Mouse (Mus musculus) erythroblast, embryonic 14.5 days (primary cell): Measurements from ENCODE around the gene Lhfpl4.

Experiments used
- GATA1 ChIP-seq: IDR thresholded peaks from 2 replicates; pipeline ENCODE4 v1.6.1; 2012; ENCODE audit warnings: low read length, inconsistent platforms, mixed read lengths
- TAL1 ChIP-seq: IDR thresholded peaks from 3 replicates; pipeline ENCODE4 v1.6.1; 2012; ENCODE audit warnings: low read length, inconsistent platforms, mixed read lengths

DNA sequence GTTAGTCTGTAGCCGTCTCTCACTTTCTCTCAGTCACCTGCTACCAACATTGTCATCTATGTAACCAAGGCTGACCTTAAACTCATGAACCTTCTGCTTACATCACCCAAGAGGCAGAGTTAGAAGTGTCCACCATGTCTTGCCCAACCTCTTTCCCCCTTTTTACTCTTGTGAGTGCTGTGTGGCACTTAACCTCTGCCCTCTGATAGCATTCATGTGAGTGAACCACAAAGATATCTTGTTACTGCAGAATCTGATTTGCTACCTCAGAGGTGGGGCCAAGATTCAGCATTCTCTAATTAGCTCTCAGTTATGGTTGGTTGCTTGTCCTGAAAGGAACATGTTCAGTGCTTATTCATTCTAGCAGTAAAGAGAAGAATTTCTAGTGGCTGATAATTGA, 47.6 kb upstream of the Lhfpl4 start:
- TF ChIP-seq GATA1 (no peak), TAL1 (no peak)
